Mouse (Mus musculus) cerebellum, postnatal 4 days (tissue): ENCODE measurements at regions not wholly inside any gene's neighbourhood (a gene's known extent, or its start where the extent isn't known, plus 50 kb on each side); places are given as distances from the start of the nearest gene placed in this dataset.
A peak's percentile ranks its signal among the peaks of the same experiment; 100 is the strongest.

Experiments
- DNase-seq, 2 experiments: peaks; one replicate each; pipeline ENCODE4 v3.0.0; 2022; ENCODE audit warnings: low spot score in 2 of 2, mixed read lengths in 1 of 2

DNA sequence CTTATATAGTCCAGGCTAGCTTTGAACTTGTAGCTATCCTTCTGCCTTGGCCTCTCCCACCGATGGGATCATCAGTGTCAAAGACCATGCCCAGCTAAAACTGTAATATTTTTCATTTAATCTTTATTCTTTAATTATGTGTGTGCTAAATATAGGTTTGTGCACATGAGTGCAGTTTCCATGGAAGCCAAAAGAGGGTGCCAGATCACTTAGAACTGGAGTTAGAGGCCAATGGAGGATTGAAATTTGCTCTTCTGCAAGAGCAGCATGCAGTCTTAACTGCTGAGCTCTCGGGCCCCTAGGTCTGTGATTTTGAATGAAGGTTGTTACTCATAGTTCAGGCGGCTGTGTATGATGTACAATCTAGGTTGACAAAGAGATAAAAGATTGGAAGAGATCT, 66.6 kb upstream of the Slc22a22 start:
- no peak for DNase-seq

DNA sequence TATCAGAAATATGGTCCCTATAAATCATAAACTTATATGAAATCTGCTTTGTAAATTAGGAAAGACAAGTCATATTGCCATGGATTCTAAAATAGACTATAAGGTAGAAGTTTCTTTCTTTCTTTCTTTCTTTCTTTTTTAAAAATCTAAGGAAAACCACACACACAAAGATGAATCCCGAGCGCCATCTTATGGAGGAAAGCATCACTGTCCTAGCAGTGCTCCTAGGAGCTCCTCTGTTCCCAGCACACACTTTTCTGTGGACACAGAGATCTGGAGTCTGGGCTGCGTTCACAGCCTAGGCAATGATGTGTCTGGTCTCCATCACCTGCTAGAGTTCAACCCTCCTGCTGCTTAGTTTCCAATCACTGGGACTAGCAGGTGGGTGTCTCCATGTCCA, 65.2 kb upstream of the Slc22a22 start:
- peak in 1 of 2 experiments; percentile 22 for DNase-seq

DNA sequence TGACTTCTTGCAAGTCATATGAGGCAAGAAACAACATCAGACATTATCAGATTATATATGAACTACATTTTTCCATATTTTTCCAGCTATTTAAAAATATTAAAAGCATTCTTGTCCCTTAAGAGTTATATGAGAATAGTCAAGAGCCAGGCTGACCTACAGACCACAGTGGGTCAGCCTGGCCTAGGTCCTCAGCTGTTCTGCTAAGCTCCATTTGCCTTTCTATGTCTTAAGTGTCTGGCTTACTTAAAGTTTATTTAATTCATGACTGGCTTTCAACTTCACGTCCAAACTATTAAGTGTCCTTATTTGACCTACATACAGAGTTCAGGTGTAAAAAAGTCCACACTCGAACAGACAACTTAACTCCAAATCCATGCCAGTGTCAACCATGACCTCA, 58.1 kb upstream of the Slc22a22 start:
- no peak for DNase-seq
